Mouse (Mus musculus): ENCODE measurements around the gene Rtn3. TPM values are rescaled to one million over a fixed set of nuclear protein-coding genes. Genes with fewer than 3 reads are reported as not detected.
"Not testable (repeated sequence)": the region's sequence is repeated elsewhere in the genome, so short reads cannot be mapped to it uniquely, and the experiment has no call there.

The Rtn3 gene
- polyA plus RNA-seq, 2 experiments from 2014 or later: 42.0 to 53.0 TPM

- no peak for ATAC-seq
Observed at GRCm38 (mm10) chr19:7421602-7422591, 61.2 kb downstream of the Rtn3 start.

- no peak for ATAC-seq
Observed at GRCm38 (mm10) chr19:7420841-7421601, 62.1 kb downstream of the Rtn3 start.

DNA sequence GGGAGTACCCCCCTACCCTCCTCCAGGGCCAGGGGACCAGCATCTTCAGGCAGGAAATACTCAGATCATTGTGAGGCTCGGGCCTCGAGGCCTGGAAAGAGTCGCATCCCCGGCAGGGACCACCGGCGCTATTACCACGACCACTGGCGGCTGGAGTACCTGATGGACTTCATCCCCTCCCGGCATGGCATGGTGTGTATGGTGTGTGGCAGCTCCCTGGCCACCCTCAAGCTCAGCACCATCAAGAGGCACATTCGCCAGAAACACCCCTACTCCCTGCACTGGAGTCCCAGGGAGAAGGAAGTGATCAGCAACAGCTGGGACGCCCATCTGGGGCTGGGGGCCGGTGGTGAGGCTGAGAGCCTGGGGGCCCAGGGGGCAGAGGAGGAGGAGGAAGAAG lies 63.0 kb downstream of the Rtn3 start:
- no peak for ATAC-seq

DNA sequence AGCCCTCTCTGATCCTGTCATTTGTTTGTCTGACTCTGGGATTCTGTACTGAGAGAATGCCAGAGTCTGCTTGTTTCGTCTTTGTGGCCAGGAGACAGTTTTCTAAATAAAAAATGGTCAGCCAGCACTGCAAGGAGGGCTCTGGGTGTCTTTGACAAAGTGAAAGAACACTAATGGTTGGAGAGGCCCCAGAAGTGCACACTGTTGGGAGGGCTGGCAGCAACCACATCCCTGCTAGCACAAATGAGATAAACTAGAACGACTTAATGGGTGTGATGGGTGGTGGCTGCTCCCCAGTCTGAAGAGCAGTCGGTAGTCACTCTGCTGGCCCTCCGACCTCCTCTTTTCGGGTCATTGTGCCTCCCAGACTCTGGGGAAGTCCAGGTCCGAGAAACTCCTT lies 63.9 kb downstream of the Rtn3 start:
- no peak for ATAC-seq

- ATAC-seq: no peak
Observed at GRCm38 (mm10) chr19:7417911-7418849, 64.9 kb downstream of the Rtn3 start.

DNA sequence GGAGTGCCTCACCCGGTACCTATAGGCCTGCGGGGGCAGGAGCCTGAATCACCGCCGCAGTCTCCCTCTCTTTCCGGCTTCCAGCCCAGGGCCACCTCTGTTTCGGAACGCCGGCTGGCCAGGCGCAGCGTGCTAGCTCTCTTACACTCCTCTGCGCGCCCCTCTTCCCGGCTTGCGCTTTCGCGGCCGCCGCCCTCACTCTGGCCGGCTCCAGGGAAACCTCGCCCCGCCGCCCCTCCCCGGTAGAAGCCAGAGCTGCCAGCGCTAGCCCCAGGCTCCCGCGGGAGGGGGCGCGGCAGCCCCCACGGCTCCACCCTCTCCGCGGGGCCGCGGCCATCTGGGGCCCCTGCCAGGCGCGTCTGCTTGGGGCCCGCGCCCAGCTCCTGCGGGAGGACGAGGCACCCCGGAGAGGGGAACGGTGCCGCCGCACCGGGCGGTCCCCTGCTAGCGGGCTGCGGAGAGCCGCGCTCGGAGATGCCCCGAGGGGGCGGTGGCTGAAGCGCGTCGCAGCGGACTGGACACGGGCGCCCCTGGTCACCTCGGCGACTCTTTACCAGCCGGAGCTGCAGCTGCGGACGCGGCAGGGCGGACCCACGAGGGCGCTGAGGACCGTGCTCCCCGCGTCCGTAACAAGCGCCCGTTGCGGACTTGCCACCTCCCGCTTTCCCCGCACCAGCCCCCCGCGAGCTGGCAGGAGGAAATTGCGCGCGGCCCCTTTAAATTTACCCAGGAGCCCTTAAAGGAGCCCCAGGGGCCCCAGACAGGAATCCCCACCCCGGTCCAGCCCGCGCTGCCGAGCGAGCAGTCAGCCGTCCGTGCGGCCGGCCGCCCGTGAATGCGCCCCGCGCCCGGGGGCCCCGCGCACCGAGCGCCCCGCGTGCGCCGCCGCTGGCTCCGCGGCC lies 66.0 kb downstream of the Rtn3 start, which contains the start of gene 2700081O15Rik:
Gene 2700081O15Rik, plus strand, starts transcription at position 792 of the 902 bp plus-strand sequence.
- no peak for ATAC-seq

DNA sequence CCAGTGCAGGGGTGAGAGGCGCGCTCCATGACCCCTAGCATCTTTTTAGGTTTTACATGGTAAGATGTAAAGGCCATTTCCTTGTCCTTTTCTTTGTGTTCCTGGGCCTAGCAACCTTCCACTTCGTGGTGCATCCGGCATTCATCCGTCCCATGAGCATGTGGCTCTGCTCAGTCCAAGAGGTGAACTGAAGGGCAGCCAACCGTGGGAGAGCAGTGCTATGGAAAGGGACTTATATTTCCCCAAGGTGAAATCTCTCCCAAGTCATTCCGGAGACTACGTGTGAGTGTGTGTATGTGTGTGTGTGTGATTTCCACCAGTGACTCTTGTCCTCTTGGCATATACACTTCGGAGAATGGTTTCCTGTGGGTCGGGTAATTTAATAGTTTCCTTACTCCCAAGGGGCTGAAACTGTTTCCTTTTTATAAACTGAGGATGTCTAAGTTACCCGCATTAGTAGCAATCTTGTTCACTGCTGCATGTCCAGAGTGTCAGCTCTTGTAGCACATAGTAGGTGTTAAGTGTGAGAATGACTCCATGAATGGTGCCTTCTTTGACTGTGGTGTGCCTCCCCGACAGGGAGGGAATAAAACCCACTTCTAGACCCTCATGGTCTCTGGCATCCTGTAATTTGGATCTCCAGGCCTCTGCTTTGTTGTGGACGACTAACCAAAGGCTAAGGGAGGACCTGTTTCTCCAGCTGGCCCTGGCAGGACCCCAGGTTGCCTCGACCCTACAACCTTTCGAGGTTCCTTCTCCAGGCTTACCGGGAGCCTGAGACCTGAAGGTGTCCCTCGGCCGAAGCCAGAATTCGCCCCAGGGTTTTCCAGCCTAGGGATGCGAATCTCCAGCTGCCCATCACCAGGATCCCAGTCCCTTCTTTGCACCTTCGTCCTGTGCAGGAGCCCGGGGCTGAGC lies 66.9 kb downstream of the Rtn3 start:
- ATAC-seq: no peak

DNA sequence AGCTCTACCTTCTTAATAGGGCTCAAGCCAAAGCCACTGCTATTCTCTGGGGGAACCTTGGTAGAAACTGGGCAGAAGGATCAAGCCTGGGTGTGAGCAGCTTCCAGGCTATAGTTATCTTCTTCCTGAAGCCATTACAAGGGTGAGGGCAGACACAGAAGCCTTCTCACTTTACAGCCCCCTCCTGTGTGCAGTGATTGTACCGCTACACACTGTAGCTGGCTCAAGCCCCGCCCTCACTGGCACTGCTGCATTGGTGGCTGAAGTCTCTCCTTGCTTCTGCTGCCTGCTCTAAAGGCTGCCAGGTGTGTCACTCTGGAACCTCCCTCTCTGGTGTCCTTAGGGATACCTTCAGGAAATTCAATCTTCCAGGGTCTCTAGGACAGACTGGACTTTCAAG lies 70.7 kb downstream of the Rtn3 start:
- no peak for ATAC-seq

- no peak for ATAC-seq
Observed at GRCm38 (mm10) chr19:7404623-7405229, 78.4 kb downstream of the Rtn3 start.

DNA sequence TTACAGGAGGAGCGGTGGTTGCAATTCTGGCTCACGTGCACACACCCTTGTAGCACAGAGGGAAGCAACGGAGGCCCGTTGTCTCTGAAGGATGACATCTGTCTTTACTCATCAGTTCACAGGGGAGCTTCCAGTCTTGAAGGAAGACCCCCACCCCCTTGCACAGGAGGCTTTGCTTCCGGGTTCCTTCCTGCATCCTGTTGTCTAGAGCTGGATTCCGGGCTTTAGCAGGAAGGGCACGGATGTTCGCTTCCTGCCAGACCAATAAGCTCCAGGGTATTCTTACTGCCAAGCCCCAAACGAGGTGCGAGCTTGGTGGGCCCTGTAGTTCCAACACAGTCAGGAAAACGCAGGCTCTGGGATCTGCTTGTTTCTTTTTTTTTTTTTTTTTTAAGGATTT lies 82.4 kb downstream of the Rtn3 start:
- ATAC-seq: no peak

GRCm38 (mm10) chr19:7398898-7399297 lies 84.2 kb downstream of the Rtn3 start:
- ATAC-seq: not testable (repeated sequence)

DNA sequence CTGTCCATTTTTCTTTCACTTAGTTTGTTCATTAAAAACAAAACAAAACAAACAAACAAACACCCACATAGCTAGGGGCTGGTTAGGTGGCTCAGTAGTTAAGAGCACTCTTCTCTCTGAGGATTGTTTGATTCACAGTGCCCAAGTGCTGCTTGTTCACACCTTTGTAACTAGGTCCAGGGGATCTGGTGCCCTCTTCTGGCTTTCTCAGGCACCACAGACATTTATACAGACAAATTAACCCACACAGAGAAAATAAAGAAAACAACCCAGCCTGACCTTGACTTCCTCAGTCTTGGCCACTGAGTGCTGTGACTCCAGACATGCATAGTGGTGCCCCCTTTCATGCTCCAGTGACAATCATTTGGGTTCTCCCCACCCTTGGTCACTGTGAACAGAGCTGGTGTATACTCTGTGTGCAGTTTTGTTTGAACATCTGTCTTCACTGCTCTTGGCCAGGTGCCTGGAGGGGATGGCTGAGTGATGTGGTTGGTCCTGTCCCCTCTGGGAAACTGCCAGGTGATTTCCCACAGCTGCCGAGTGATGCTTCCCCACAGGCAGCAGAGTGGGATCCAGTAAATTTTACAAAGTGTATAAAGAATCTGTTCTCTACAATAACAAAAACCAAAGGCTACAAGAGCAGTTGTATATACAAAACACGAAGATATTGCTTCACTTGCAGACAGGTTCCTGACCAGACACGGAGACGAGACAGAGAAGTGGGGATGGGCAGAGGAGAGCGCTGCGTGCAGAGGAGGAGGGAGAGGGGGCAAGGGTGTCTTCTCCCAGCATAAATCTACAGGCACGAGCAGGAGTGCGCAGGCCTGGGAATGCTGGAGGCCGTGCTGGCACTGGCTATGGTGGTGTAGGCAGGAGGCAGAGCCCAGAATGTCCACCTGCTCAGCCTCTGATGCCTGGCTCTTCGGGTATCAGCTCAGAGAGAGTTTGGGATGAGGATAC lies 85.9 kb downstream of the Rtn3 start:
- ATAC-seq: not testable (repeated sequence)

DNA sequence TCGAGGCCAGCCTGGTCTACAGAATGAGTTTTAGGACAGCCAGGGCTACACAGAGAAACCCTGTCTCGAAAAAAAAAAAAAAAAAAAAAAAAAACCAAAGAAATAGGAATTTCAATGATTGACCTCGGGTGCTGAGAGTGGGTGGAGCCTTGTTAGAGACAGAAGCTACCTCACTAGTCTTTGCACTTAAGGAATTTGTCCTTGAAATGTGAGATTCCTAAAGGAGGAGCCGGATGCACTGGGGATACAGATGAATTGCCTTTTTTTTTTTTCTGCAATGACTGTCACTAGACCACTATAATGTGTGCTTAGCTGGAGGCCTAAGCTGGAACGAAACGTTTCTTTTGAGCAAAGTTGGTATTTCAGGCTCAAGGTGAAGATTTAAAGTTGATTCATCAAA lies 94.6 kb downstream of the Rtn3 start:
- ATAC-seq: no peak

DNA sequence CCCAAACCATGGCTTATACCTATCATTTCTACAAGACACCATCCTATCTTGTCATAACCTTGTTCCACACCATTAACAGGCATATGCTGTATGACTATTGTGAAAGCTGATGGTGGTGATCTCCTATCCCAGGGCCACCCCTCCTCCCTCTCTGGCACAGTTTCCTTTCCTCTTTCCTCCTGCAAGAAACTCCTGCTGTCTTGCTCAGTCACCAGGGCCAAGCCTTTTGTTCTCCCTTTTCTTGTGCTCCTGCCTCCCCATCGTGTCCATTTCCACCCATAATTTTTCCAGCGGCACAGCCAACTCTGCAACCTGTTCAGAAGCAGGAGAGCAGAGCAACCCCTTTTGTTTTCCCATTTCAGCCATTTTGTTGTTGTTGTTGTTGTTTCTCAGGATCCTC lies 97.0 kb downstream of the Rtn3 start:
- no peak for ATAC-seq

DNA sequence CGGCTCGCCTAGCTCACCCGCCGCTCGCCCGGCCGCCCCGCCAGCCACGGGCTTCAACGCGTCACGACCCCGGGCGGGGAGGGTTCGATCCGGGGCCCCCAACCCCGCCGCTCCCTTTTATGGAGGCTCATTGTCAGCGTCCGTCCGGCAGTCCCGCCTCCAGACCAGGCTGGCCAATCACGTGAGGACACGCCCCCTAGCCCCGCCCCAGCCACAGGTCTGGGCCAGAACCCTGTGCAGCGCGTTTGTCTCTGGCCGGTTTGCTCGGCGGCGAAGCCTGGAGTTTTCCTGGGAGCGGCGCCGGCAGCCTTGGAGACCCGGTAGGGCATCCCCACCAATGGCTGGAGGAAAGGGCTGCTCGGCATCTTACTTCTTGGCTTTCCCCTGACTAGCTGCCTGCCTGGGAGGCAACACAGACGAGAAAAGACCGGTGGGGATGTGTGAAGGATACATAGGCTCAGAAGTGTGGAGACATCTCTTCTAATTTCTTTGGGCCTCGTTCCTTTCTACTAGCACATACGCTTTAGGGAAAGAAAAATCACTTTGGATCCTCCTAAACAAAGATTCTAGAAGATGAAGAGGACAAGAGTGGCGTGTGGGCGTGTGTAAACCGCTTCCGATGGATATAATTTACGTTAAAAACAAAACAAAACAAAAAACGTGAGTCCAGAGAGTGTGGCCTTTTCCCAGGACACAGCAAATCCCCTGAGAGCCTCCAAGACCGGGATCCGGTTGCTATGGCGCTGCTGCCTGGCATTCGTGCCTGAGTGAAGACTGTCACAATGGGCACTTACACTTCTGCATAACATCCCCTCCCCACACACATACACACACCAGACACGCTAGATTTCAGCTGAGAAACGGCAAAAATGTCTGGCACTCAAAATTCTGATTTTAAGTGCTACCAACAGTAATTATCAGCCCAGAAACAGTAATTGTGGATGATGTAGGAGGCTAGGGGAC lies 99.9 kb downstream of the Rtn3 start, which contains the start of gene Spindoc:
Gene Spindoc, minus strand, starts transcription at position 92 of the 963 bp plus-strand sequence.
- ATAC-seq: peak; percentile 91

DNA sequence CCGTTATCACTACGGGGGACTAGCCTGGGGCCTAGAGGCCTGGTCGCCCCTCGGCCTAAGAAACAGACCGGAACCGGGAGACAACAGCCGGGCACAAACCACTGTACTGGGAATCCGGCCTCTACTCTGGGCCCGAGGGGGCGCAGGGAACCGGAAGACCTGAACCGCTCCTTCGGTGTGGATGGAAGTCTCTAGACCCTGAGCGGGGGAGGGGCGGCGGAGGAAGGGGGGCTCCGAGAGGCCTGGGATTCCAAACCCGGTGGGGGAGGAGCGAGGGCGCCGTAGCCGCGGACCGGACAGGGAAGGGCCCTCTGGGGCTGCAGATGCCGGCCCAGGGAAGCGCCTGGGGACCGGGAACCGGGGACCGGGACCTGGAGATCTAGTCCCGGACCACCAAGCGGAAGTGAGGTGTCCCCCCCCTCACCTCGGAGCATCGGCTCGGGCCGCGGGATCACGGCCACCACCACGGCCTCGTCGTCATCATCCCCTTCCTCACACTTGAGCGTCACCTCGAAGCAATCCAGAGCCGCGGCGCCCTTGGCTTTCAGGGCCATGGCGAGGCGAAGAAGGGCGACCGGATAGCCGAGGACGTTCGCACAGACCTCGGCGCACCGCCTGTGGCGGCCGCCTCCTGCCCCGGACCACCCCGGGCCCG lies 100.7 kb downstream of the Rtn3 start:
- peak; percentile 9 for ATAC-seq

DNA sequence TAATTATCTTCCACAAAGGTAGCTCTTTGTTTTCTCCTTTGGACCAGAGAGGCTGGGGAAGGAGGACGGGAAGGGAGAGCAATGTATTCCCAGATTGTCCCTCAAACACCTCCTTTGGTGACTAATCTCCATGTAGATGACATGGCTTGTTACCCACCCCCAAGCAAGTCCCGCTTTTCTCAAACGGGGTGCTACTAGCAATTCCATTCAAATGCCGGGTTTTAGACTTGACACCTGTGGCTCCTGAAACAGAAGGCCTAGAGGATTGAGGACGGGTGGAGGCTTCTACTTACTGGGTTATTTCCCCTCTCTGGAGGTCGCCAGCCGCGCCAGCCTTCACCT lies 101.2 kb downstream of the Rtn3 start:
- no peak for ATAC-seq

Measured in activated CD4-positive, CD25-positive, alpha-beta regulatory T cell, adult 4 months (primary cell).